Mouse (Mus musculus): ENCODE results near the gene Chid1. TPM values are rescaled to one million over a fixed set of nuclear protein-coding genes. Genes with fewer than 3 reads are reported as not detected.

Gene Chid1
- polyA plus RNA-seq (2015; fragmentation: Nextera tagmentation; extraction: Ambion mirVana), result 20.3 and 25.4 TPM in 2 replicates

DNA sequence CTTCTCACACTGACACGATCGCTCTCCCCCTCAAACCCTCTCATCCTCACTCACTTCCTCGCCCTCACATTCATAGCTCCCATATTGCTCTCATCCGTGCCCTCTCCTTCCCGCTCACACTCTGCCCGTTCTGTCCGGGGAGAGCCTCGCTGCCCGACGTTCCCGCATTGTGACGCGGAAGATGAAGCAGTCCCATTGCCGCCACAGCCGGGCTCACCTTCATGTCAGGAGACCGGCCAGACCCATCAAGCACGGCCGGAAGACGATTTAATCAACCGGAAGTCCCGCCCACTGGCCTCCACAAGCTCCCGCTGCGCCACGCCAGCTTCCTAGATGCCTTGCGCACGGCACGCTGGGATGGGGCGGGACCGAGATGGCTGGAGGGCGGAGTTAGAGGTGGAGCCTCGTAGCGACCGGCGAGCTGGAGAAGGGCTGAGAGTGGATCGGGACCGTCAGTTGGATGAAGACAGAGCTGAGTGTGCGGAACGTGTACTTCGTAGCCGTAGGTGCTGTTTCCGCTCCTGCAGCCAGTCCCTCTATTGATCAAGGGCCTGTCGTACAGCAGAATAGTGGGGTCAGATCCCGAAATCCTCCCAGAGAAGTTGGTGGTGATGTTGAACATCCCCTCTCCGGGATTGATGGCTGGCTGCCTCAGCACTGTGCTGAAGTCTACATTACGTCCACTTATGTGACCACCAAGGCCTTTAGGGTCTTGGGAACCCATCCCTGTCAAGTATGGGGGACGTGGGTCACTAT, at the start of gene Chid1:
Gene Chid1, minus strand, starts transcription at position 302 of the 756 bp plus-strand sequence.
- peak; percentile 97 for DNase-seq (ENCODE audit: low spot score)

DNA sequence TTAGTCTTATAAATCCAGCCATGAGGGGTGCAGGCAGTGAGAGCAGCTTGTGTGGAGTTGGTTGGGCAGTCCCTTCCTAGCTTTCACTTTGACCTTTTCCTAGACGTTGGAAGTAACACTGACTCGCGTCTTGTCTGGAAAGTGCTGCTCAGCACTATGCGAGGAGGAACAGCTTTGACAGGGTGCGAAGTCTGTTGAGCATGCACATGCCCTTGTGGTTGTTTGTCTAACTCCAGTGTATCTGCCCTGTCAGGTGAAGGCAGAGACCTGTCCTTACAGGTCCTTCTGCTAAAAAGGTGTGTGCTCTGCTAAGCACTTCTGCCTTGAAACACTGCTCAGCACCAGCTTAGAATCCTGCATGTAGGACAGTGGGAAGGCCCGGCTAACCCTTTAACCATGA, 49.2 kb upstream of the Chid1 start:
- DNase-seq (ENCODE audit: low spot score), result no peak

DNA sequence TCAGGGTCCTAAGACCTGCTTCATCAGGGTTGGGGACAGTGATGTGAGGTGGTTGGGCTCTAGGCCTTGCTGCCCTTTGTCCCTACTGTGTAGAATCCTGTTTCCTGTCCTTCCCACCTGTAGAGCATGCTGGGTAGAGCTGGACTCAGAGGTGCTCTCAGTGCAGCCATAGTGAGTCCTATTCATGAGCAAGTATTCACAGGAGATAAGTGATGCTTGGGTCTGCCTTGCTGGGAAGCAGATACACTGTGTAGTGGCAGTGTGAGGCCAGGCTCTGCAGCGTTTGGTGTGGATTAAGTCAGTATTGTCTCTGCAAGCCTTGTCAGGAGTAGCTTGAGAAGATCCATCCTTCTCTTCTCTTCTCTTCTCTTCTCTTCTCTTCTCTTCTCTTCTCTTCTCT, 46.2 kb upstream of the Chid1 start:
- no peak for DNase-seq (ENCODE audit: low spot score)

DNA sequence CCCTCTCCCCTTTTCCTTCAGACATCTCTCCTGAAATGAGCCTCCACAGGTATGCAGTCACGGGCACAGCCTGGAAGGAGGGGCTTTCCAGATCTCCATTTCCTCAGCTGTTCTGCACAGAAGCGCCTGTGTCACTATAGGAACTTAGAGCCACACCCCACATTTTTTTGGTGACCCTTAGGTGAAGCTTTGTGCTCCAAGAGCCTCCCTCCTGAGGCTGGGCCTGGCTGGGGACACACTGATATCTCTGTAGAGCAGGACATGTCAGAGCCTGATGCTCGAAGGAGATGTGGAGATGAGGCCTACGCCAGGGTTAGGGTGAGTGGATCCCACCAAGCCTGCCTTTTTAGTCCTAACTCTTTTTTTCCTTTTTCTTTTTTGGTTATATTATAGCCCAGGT, 45.6 kb upstream of the Chid1 start:
- no peak for DNase-seq (ENCODE audit: low spot score)

DNA sequence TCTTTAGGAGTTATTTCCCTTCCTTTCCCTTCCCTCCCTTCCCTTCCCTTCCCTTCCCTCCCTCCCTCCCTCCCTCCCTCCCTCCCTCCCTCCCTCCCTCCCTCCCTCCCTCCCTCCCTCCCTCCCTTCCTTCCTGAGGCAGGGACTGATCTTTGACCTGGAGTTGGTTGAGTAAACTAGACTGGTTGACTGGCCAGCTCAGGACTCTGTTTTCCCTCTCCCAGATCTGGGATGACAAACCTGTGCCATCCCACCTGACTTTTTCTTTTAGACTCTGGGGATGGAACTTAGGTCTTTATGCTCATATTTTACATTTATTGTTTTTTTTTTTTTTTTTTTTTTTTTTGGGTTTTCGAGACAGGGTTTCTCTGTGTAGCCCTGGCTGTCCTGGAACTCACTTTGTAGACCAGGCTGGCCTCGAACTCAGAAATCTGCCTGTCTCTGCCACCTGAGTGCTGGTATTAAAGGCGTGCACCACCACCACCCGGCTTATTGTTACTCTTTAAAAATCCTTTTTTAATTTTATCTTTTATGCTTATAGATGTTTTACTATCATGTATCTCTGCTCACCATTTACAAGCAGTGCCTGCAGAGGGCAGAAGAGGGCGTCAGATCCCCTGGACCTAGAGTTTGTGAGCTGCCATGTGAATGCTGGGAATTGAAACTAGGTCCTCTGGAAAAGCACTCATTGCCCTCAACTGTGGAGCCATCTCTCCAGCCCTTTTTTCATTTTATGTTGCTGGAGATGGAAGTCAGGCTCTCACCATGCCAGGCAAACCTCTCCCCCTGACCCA, 44.6 kb upstream of the Chid1 start:
- no peak for DNase-seq (ENCODE audit: low spot score)

DNA sequence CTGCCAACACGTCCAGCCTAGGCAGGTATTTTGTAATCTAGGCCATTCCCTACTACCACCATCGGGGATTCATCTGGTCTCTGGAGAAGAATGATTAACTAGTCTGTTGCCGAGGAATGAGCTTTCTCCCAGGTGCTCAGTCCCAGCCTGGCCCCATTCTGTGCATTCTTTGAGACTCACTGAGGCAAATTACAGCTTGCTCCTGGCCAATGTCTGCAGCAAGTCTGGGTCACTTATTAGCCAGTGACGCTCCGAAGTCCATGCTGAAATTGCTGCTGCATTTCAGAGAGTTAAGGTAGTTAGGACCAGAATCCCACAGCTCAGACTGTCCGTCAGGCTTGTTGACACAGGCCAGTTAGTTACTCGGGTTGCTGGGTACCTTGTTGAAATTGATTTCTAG, 41.7 kb upstream of the Chid1 start:
- DNase-seq (ENCODE audit: low spot score), result no peak

DNA sequence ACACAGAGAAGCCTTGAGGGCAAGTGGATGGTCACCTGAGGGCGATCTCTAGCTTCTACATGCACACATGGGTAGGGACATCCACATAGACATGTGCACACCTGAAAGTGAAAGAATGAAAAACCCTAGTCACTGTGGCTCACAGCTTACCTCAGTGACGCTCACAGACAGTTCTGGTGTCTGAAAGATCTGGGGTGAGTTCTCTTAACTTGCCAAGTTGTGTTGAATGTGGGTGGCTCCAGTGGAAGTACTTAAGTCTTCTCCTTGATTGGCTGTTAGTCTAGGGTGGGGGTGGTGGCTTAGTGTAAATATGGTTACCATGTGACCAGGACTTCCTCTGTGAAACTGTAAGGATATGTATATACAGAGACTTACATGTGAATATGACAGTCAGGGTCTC, 39.3 kb upstream of the Chid1 start:
- DNase-seq (ENCODE audit: low spot score), result peak; percentile 58

DNA sequence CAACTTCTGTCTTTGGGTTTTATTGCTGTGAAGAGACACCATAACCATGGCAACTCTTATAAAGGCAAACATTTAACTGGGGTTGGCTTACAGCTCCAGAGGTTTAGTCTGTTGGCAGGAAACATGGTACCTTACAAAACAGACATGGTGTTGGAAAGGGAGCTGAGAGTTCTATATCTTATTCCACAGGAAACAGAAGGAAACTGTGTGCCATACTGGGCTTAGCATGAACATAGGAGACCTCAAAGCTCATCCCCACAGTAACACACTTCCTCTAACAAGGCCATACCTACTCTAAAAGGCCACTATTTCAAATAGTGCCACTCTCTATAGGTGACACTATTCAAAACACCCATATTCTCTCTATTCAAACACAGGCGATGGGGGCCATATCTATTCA, 38.9 kb upstream of the Chid1 start:
- no peak for DNase-seq (ENCODE audit: low spot score)

DNA sequence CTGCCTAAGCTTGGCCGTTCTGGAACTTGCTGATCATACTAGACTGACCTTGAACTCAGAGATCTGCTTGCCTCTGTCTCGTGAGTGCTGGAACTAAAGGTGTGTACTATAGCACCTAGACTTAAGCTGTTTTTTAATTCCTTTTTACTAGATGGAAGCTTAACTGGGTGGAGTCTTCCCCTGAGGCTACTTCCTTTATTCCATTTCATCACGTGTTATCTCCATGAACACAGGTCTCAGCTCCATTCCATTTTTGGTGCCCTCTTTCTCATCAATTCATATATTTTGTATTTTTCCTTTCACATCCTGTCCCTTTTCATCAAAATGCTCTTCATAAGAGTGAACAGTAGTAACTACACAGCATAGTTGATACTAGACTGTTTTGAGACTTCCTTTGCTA, 38.1 kb upstream of the Chid1 start:
- no peak for DNase-seq (ENCODE audit: low spot score)

DNA sequence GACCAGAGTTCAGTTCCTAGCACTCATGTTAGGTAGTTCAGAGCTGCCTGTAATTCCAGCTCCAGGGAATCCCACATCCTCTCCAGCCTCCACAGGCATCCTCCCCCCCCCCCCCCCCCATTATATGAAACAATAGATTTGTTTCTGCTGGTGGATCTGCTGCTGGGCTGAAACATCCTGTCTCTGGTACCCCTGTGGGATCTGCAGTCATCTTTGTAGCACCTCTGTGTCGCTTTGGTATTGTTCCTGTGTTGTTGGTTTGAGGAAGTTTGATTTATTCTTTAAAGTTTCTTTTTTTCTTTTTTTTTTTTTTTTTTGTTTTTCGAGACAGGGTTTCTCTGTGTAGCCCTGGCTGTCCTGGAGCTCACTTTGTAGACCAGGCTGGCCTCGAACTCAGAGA, 35.8 kb upstream of the Chid1 start:
- no peak for DNase-seq (ENCODE audit: low spot score)

DNA sequence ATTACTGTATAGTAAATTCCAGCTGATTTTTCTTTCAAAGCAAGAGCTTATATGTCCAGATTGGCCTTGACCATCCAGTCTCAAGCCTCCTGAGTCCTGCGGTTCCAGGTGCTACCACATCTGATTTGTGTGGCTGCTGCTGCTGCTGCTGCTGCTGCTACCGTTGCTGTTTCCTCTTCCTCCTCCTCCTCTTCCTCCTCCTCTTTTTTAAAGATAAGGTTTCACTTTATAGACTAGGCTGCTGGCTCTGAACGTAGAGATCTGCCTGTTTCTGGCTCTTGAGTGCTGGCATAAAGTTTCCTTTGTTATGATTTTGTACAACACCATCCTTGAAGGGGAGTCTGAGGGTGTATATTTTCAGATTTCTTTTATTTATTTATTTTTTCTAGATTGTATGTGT, 34.4 kb upstream of the Chid1 start:
- peak; percentile 13 for DNase-seq (ENCODE audit: low spot score)

DNA sequence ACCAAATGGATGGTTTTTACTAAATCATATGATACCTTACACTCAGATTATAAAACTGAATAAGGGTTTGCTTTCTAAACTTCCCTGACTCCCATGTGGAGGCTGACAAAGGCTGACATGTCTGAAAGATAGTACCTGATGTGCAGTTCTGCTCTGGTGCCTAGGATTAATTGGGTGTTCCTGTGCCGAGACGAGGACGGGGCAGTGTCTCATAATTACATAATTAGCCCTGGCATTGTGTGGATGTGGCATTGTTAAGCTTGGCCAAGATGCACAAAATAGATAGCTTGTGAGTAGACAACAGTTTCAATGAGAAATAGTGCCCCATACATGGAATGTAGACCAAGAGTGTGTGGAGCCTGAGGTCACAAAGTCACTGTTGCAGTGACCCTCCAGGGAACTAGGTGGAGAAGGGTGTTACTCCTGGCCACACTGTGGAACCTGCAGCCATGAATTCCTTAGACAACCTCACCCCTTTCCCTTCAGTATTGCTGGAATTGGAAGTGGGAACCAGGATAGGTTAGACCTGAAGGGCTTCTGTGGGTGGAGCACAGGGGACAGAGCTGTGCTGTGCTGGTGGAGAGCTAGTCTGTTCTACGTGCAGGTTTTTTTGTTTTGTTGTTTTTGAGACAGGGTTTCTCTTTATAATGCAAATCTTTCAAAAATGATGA, 31.1 kb upstream of the Chid1 start:
- DNase-seq (ENCODE audit: low spot score), result no peak

DNA sequence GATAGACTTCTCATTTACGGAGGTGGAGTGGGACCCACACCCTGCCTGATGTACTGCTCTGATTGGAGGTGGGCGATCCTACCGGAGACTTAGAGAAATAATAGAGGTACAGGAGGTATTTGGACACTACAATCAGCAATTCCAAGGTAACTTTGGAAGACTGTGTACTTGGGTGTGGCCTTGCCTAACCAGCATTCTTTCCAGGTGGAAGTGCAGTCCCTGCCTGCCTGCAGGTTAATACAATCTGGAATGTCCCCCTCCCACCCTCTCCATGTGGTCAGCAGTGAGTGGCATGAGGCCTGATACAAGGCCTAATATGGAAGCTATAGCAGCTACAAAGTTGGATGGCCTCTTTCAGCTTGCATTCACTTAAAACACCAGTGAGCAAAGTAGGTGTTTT, 30.3 kb upstream of the Chid1 start:
- no peak for DNase-seq (ENCODE audit: low spot score)

DNA sequence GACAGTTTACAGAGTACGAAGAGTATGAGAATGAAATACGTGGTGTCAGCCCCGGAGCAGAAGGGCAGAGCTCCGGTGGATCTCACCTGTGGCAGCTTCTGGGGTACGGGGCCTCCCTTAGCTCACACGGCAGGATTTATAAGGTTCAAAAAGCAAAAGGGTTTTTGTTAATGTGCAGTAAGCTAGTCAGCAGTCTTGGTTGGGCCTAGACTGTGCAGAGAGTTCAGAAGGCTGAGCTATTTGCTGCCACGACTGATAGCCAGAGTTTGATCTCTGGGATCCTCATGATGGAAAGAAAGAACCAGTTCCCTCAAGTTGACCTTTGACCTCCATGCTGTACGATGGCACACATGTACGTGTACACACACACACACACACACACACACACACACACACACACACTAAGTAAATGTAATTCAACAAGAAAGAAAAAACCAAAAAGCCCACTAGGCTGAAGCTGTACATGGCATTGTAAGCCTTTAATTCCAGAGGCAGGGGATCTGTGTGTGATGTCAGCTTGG, 29.7 kb upstream of the Chid1 start:
- DNase-seq (ENCODE audit: low spot score), result no peak

DNA sequence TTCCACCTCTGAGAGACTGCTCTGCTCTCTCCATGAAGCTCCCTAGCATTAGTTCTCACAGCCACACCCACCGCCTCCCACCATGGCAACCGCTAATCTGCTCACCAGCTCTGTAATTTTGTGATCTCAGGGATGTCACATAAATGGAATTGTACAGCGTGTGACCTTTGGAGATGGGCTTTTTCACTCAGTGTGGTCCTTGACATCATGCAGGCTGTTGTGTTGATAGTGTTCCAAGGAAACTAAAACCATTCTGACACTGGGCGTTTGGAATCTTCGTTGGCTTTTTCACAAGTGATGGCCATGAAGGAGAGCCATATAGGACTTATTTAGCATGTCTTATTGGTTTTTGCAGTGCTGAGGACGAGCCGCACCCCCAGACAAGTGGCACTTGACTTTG, 26.9 kb upstream of the Chid1 start:
- DNase-seq (ENCODE audit: low spot score), result no peak

DNA sequence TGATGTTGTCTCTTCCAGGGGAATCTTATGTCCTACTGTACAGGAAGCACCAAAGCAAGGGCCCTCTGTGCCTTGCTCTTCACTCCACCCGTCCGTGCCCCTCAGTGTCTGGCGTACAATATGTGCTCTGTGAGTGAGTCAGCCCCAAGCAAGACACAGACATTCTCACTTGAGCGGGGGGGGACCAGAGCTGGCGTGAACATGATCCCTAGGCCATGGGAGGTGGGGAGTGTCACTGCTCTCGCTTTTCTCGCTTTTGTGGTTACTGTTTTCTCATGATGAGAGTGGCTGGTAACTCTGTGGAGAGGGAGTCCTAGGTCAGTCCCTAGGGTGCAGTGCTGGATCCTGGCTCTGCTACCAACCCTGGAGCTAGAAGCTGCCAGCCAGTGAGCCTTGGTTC, 24.9 kb upstream of the Chid1 start:
- DNase-seq (ENCODE audit: low spot score), result no peak

DNA sequence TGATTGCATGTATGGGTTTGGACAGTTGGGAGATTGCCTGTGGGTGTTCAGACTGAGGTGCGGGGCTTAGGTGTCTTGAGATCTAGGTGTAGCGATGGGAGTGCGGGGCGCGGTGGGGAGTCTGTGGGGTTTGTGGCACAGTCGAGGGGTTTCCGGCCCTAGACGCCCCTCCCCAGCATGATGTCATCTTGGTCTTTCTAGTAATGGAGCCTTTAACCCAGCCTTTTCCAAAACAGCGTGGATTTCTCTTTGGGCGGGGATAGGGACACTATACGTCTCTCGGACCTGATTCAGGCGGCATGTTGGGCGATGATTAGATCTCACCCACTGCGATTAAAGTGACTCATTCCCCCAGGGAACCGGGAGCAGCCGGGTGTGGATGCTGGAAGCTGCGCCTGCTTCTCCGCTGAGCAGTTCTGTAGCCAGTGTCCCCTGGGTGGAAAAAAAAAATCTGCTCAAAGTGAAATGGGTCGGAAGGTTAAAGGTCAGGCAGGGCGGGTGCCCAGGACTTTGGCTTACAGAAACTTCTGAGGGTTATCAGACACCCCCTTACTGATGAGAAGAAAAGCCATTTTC, 23.3 kb upstream of the Chid1 start:
- DNase-seq (ENCODE audit: low spot score), result peak; percentile 51

DNA sequence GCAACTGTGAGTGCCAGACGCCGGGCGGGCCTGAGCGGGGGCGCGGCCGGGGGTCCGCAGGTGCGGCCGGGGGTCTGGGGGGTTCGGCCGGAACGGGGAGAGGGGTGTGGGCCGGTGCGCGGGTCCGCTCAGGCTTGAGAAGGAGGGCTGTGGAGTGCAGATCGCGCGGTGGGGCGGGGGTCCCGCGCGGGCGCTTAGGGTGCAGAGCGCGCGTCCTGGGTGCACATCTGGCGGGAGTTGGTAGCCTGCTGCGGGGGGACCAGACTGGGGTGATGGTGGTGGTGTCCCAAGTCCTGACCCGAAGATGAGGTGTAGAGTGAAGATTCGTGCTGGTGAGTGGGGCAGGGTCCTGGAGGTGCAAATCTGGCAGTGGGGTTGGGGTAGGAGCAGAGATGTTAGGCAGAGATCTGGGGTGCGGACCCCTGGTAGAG, 22.8 kb upstream of the Chid1 start:
- DNase-seq (ENCODE audit: low spot score), result no peak

DNA sequence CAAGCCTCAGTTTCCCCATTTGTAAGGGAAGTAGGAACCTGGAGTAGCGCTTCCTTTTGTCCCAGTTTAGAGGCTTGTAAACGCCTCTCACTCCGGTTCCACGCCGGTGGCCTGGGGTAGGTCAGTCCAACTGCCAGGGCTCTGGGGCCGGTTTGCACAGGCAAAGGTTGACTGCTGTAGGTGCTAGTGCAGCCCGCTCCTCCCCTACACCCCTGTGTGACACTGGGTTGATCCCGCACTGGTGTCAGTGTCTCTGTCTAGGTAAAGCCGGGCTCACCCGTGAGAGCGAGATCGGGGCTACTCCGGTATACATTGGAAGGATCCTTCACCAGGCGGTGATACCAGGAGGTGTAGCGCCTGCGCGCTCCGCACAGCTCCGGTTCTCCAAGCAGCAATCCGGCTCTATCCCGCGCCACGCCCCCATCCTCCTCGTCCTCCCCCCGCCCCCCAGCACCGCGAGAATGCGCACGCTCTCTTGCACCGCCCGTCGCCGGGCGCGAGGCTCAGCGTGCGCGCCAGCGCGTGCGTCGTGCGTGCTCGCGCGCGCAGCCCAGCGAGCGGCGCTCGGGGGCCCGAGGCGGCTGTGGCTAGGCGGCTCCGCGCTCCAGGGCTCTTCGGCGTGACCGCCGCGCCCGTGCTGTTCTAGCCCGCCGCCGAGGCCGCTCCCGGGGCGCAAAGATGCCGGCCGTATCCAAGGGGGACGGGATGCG, 22.2 kb upstream of the Chid1 start, which contains the start of gene Ap2a2:
Gene Ap2a2, plus strand, starts transcription at position 492 of the 710 bp plus-strand sequence.
- peak; percentile 94 for DNase-seq (ENCODE audit: low spot score)

DNA sequence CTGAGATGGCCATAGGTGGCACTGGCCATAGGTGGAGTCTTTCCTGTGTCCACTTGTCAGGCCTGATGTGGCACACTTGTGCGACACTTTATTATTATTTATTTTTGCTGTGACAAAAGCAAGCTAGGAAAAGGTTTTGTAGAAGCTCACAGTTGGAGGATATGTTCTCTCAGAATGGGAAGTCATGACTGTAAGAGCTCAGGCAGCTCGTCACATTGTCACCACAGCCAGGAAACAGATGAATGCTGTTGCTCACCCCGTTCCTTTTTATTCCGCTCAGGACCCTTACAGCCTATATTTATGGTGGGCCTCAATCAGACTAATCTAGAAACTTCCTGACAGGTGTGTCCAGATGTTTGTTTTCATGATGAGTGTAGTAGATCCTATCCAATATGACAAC, 20.8 kb upstream of the Chid1 start:
- DNase-seq (ENCODE audit: low spot score), result no peak

All from thymus, postnatal 0 days (tissue).